Comparison of ENCODE assay signal across 14 mouse cellular contexts in genomic region chr1:182465309-182465708, GRCm38 (mm10). TPM values are rescaled to one million over a fixed set of nuclear protein-coding genes. Genes with fewer than 3 reads are reported as not detected.
DNase-seq lines count a peak whose midpoint lies in the region; ATAC-seq and TF ChIP-seq lines count a peak whose summit lies in the region.
"Had no signal": no experiment of that assay in that cellular context is flagged by ENCODE, and none has a peak within 500 bp of the region (broad histone marks: within the 10 kb centered on the region; RNA-seq: fewer than 3 reads in every experiment).

No protein-coding gene starts in this region.

- no peaks in the 10 kb centered on the region for H3K79me2 ChIP-seq in liver, adult 2 months (ENCODE audit: control insufficient read depth, insufficient read depth, low read length)

- no peaks in the 10 kb centered on the region for H3K27me3 ChIP-seq in liver, adult 2 months (ENCODE audit: control insufficient read depth, insufficient read depth, low read length)
- H3K27me3 ChIP-seq in liver, embryonic 12.5 days (replicated peaks) = no peaks in the 10 kb centered on the region
- H3K27me3 ChIP-seq: forebrain, embryonic 13.5 days had no signal

- no peak for ATAC-seq in liver, embryonic 12.5 days
- ATAC-seq: activated CD4-positive, CD25-positive, alpha-beta regulatory T cell, adult 4 months; forebrain, embryonic 13.5 days; midbrain, embryonic 16.5 days had no signal

- H3K4me2 ChIP-seq in liver, embryonic 12.5 days = no peak overlapping the region
- H3K4me2 ChIP-seq: forebrain, embryonic 13.5 days had no signal

- no peak overlapping the region for H3K4me3 ChIP-seq in liver, adult 2 months (ENCODE audit: insufficient read depth, low read depth, low read length)
- H3K4me3 ChIP-seq in liver, embryonic 12.5 days = no peak overlapping the region
- H3K4me3 ChIP-seq: forebrain, embryonic 13.5 days had no signal

- TF ChIP-seq CTCF in liver, adult 2 months (IDR thresholded peaks at IDR 0.05; ENCODE audit: low read depth, low read length) = no peak

- peaks cover 13% of the 10 kb centered on the region for H3K4me1 ChIP-seq in liver, adult 2 months (ENCODE audit: control insufficient read depth, insufficient read depth, low read length)
- H3K4me1 ChIP-seq in liver, embryonic 12.5 days = peaks cover 10% of the 10 kb centered on the region

- WGBS in liver, adult 2 months = 62% methylated on average over 4 of the region's 4 CpGs
- WGBS in liver, embryonic 12.5 days (ENCODE audit: insufficient replicate concordance) = 68% methylated on average over 4 of the region's 4 CpGs

- H3K27ac ChIP-seq in liver, adult 2 months (replicated peaks; ENCODE audit: insufficient read depth, low read depth, low read length) = no peak overlapping the region
- H3K27ac ChIP-seq in liver, embryonic 12.5 days = no peak overlapping the region
- H3K27ac ChIP-seq: forebrain, embryonic 13.5 days had no signal

- TF ChIP-seq POLR2A in liver, adult 2 months (IDR thresholded peaks at IDR 0.05; ENCODE audit: extremely low read depth, insufficient read depth, low read length) = no peak

- no peak overlapping the region for H3K9ac ChIP-seq in liver, adult 2 months (ENCODE audit: low read depth, low read length)
- H3K9ac ChIP-seq in liver, embryonic 12.5 days = no peak overlapping the region
- H3K9ac ChIP-seq: forebrain, embryonic 13.5 days had no signal

- H3K9me3 ChIP-seq in liver, embryonic 12.5 days (replicated peaks) = no peaks in the 10 kb centered on the region
- H3K9me3 ChIP-seq: forebrain, embryonic 13.5 days had no signal

- peak; percentile 12 for DNase-seq in embryo, embryonic 11 days
- DNase-seq in embryo, embryonic 10 days (ENCODE audit: low spot score) = no peak
- peak; percentile 45 for DNase-seq in liver, adult 2 months (ENCODE audit: extremely low read depth, low read depth, low spot score)
- peak; percentile 62 for DNase-seq in kidney, adult 18-20 months
- DNase-seq in kidney, postnatal 4 days = peak; percentile 50 to 68
- no peak for DNase-seq in testis, postnatal 10 days (ENCODE audit: low spot score)
- no peak for DNase-seq in adipocyte (ENCODE audit: low spot score)
- DNase-seq: cerebellum, adult 9-10 months; gastrocnemius, postnatal 36 days; heart, postnatal 36 days had no signal

- peaks cover 24% of the 10 kb centered on the region for H3K36me3 ChIP-seq in liver, adult 2 months (ENCODE audit: control insufficient read depth, insufficient read depth, low read length)
- H3K36me3 ChIP-seq in liver, embryonic 12.5 days = peaks cover 14% of the 10 kb centered on the region

RNA-seq across cellular contexts. Expression of gene Capn2, which starts 52.1 kb away (rescaled TPM):
- total RNA-seq in liver, adult 2 months (2014; rRNA removed) = 27.8 and 28.1 TPM in 2 replicates
- polyA plus RNA-seq in liver, adult 2 months (2012; rRNA removed) = 9.3 and 10.3 TPM in 2 replicates
- 35.4 and 36.6 TPM in 2 replicates for polyA plus RNA-seq in liver, embryonic 12.5 days (2016; fragmentation: Nextera tagmentation; extraction: Ambion mirVana)

RNA-seq across cellular contexts. Expression of gene Trp53bp2, which starts 56.3 kb away (rescaled TPM):
- total RNA-seq in liver, adult 2 months (2014; rRNA removed) = 5.0 and 6.0 TPM in 2 replicates
- polyA plus RNA-seq in liver, adult 2 months (2012; rRNA removed) = 5.7 and 7.2 TPM in 2 replicates
- polyA plus RNA-seq in liver, embryonic 12.5 days (2016; fragmentation: Nextera tagmentation; extraction: Ambion mirVana) = 5.3 and 5.6 TPM in 2 replicates

Comparison
In these comparisons a context has a peak if more than half of its experiments do, and no peak if none do; other contexts are left out.
1. DNase-seq: peak in embryo, embryonic 11 days (single experiment), liver, adult 2 months (single experiment), kidney, adult 18-20 months (single experiment) and kidney, postnatal 4 days (2 of 2); none in embryo, embryonic 10 days (single experiment), testis, postnatal 10 days (single experiment) and adipocyte (single experiment).